Mouse (Mus musculus) v-Abl transformed pro-B cells (cell line): ENCODE measurements around the gene 1810009A15Rik.

Experiments
- in situ Hi-C, 2 experiments: fragments of 400-800 bp; cut with MboI; formaldehyde crosslinking; loops; one replicate each; pipeline ENCODE4 v1.15.1; 2025; ENCODE audit not compliant: unreplicated experiment in 2 of 2

1810009A15Rik gene

GRCm38 (mm10) chr19:8903412-8903811 is 14.8 kb downstream of the 1810009A15Rik start:
- in situ Hi-C loops: no loop called here

DNA sequence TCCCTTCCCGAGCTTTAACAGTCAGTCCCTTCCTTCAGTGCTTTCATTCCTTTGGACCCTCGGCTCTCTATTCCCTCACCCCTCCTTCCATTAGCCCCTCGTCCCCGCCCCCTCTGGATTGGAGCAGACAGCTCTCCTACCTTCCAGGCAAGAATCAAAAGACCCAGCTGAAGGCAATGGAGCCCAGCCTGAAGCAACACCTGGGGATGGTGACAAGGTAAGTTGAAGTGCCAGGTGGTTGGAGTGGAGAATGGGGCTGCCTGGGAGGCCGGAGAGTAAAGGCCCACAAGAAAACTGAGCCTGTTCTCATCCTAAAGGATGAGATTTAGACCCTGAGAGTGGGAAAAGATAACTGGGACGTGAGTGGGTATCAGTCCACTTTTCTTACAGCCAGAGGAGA is 19.9 kb downstream of the 1810009A15Rik start:
- in situ Hi-C loops: no loop called here

DNA sequence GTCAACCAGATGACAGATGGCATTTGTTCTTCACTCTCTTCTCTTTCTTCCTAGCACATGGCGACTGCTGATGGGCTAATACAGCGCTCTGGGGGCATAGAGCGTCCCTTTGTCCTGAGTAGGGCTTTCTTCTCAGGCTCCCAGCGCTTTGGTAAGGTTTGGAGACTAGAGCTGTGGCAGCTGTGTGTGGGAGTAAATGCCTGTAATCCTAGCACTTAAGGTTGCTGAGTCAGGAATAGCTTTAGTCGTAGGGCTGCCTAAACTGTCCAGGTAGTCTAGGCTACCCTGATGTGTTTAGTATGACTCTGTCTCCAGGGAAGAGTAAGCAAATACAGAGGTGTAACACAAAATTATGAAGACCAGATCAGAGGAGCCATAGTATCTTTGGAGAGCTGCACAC is 23.2 kb downstream of the 1810009A15Rik start:
- in situ Hi-C loops: no loop called here

DNA sequence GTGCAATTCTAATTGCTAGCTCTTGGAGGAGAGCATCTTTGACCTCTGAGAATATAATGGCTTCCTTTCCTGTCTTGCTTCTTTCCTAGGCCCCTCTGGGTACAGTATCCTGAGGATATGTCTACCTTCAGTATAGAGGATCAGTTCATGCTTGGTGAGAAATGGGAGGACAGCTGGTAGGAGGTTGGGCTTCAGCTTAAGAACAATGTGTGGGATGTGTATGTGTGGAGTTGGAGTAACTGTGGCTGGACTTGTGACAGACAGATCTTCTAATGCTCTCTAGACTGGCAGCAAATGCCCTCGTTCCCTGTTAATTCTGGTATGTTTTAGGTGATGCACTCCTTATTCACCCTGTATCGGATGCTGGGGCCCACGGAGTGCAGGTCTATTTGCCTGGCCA is 25.6 kb downstream of the 1810009A15Rik start:
- in situ Hi-C loops: no loop called here

GRCm38 (mm10) chr19:8919000-8919399 is 30.3 kb downstream of the 1810009A15Rik start:
- in situ Hi-C loops: no loop called here

GRCm38 (mm10) chr19:8919684-8920072 is 31.0 kb downstream of the 1810009A15Rik start:
- in situ Hi-C loops: no loop called here

DNA sequence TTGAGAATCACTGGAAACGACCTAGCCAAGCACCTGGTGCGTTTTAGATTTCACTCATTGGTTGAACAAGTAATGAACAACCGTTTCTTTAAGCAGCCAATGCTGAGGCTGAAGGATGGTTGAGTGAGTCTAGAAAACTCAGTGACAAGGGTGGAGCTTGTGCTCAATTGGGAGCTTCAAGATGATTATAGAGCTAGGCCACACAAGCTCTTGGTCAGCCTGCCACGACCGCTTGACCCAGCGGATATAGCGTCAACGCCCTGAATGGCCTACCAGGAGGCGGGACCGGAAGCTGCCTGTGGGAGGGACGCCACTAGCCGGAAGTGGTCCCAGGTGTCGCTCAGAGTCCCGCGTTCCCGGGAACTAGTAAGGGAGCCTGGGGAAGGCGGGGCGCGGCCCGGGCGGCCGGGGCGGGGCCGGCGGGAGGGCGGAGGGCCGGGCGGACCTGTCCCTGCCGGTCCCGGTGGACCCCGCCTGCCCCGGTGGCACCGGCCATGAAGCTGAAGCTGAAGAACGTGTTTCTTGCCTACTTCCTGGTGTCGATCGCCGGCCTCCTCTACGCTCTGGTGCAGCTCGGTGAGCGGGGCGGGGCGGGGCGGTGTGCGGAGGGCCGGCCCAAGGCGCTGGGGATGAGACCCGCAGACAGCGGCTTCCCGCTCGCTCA is 31.6 kb downstream of the 1810009A15Rik start, which contains the start of gene B3gat3:
B3gat3 (plus strand) TSS at position 302 of the 664 bp plus-strand sequence.
- in situ Hi-C loops: no loop called here

DNA sequence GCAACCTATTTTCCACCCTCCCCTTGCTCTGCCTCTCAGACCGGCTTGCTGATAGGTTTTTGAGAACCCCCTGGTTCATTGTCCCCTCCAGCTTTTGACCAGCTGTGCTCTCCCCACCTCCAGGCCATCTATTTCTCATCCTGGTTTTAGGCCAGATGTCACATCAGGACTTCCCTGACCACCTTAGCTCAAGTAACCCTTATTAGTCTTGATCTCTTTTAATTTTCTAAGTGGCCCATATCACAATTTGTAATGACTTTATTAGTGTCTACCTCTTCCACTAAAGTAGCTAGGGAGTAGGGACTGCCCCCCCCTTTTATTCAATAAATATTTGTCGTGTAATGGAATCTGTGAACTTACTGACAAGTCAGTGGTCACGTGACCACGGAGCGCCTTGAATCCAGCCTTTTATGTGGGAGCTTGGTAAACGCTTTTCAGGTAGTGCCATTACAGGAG is 32.2 kb downstream of the 1810009A15Rik start:
- in situ Hi-C loops: no loop called here

DNA sequence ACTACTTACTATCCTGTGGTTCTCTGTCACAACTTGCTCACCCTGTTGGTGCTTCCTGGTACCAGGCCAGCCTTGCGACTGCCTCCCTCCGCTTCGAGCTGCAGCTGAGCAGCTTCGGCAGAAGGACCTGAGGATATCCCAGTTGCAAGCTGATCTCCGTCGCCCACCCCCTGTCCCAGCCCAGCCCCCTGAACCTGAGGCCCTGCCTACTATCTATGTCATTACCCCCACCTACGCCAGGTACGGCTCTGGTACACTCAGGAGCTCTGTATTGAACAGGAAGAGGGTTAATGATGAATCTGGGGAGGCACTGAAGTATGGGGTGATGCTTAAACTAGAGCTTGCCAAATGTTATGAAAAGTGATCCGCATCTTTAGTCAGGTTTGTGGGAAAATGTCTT is 33.1 kb downstream of the 1810009A15Rik start:
- in situ Hi-C loops: no loop called here

DNA sequence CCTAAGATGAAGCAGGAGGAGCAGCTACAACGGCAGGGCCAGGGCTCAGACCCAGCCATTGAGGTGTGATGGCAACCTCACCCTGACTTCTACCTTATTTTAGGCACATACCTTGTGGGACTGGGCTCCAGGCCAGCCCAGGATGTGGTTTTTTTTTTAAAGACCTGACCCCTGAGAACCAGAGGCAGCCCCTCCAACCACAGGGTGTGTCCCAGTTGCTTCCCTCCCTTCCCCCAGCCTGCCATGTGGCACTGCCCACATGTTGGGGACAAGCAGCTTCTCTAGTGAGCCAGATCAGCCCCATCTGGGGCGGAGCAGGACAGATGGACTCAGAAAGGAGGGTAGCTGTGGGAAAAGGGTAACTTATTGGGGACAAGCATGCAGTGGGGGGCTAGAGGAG is 38.1 kb downstream of the 1810009A15Rik start:
- in situ Hi-C loops: loop anchor here in 1 of 2 experiments (25.0 kb wide), 1 partner anchor 189 kb away; the partner anchor contains the start of genes 1700092M07Rik, Stx5a and Wdr74

DNA sequence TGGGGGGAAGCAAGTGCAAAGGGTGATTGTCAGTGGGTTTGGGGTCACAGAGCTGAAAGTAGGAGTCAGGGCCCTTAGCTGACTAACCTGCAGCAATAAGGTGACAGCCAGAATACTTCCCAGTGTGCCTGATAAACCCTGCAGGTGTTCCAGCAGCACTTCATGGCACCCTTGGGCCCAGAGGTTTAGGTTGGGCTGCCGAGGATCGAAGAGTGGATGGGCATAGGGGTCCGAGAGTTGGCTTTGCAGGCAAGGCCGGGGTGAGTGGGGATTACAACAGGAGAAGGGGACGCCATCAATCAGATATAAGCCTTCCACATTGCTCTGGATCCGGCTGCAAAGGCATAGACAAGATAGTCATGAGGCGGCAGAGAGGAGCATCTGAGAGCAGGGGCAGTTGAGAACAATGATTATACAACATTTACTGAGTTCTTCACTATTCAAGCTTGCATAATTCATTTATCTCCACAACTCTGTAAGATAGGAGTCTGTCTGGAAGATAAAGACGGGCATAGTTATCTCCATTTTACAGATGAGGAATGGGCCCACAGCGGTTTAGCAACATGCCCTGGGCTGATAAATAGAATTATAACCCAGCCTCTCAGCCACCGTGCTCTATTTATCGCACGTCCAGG is 39.4 kb downstream of the 1810009A15Rik start:
- in situ Hi-C loops: loop anchor here in 1 of 2 experiments (25.0 kb wide), 1 partner anchor 191 kb away; the partner anchor contains the start of genes 1700092M07Rik, Stx5a and Wdr74

GRCm38 (mm10) chr19:8928689-8929223 is 40.1 kb downstream of the 1810009A15Rik start:
- in situ Hi-C loops: loop anchor here in 1 of 2 experiments (25.0 kb wide), 1 partner anchor 191 kb away; the partner anchor contains the start of genes 1700092M07Rik, Stx5a and Wdr74

DNA sequence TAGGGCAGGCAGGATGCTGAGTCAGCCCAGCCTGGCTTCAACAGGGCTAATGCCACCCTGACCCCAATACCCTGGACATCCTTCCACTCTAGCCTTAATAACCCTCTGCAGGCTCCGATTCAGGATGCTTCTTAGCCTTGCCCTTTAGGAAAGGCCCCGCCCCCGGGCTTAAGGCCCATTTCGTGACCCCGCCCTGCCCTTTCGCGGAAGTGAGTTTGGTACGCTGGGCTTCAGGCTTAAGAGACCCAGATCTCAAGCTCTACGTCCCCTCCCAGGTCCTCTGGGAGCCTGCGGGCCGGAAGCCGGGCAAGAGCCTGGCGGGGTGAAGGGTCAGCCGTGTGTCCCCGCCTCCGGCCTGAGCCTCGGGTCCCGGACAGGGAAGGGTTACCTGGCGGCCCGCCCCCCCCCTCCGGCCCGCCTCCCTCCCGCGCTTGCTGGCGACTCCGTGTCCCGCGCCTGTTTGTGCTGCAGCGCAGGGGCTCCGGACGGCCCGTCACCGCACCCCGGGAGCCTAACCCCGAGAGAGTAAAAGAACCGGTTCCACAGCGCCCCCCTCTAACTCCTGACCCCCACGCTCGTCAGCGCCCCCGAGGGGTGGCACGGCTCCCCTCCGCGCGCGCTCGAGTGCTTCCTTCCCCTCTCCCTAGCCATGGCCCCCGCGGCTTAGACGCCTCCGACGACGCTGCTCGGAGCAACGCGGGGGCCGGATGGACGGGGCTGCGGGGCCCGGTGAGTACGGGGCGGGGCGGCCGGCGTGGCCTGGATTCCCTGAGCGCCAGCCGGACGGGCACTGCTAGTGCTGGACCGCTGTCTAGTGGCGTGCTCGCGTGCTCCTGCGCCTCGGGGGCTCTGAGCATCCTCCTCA is 40.8 kb downstream of the 1810009A15Rik start, which contains the start of the genes Rom1 and Eml3:
Rom1 (minus strand) TSS at position 133 of the 865 bp plus-strand sequence.
Eml3 (plus strand) TSS at position 329 of the 865 bp plus-strand sequence.
- in situ Hi-C loops: loop anchor here in 1 of 2 experiments (25.0 kb wide), 1 partner anchor 192 kb away; the partner anchor contains the start of genes 1700092M07Rik, Stx5a and Wdr74

- in situ Hi-C loops: loop anchor here in 1 of 2 experiments (25.0 kb wide), 1 partner anchor 193 kb away; the partner anchor contains the start of genes 1700092M07Rik, Stx5a and Wdr74
These were observed 41.5 kb downstream of the 1810009A15Rik start for GRCm38 (mm10) chr19:8930117-8930516.

- in situ Hi-C loops: loop anchor here in 1 of 2 experiments (25.0 kb wide), 1 partner anchor 193 kb away; the partner anchor contains the start of genes 1700092M07Rik, Stx5a and Wdr74
These were observed 42.1 kb downstream of the 1810009A15Rik start for GRCm38 (mm10) chr19:8930771-8931170.

DNA sequence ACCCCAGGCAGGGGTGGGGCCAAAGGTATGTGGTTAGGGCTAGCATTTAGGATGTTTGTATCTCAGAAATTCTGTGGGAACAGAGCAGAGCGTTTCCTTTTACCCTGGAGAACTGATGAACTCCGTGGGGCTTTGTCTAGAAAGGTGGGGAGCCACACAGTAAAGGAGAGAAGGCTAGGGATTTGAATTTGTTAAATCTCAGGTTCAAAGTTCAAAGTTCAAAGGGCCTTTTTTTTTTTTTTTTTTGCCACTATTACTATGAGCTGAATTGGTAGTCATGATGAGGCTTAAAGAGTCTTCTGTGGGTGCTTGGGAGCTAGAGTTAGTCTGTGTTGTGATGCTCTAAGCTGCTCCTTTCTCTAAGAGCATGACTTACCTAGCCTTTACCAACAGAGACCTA is 48.1 kb downstream of the 1810009A15Rik start:
- in situ Hi-C loops: loop anchor here in 1 of 2 experiments (25.0 kb wide), 1 partner anchor 199 kb away; the partner anchor contains the start of genes 1700092M07Rik, Stx5a and Wdr74
